Mouse (Mus musculus): ENCODE measurements around the gene Sec63. TPM values are rescaled to one million over a fixed set of nuclear protein-coding genes. Genes with fewer than 3 reads are reported as not detected.

The Sec63 gene
- polyA plus RNA-seq, 1 experiment, result 22.7 TPM

DNA sequence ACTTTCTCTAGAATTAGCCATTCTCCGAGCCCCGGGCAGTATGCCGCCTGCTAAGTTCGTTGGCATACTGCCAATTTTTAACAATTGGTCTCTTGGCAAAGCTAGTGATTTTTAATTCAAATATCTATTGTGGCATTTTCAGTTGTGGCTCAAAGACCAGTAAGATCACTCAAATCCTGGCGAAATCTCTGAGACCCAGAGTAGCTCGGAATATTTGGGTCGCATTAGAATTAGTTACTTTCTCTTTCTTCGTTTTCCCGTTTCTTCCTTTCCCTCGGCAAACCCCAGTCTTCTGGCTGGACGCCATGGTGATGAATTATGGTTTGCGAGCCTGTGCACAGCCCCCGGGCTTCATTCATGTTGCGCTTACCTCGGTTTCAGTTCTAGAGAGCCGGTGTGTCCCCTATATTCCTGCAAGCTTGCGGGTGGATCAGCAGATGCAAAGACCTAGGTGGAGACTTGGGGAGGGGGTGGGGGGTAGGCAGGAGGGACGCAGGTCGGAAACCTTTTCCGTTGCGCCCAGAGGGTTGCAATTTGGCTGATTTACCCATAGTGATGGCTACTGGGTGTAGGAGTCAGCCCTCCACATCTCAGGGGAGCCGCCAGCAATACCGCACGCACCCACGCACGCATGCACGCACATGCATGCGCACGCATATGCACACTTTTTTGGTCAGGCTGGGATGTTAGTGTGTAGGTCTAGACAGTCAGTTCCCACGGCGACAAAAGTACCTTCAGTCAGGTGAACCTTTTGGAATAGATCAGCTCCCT, 102.5 kb downstream of the Sec63 start:
- peak overlapping the region; percentile 20 for H3K4me3 ChIP-seq
- no peak overlapping the region for H3ac ChIP-seq (ENCODE audit: control insufficient read depth, insufficient read length)

GRCm38 (mm10) chr10:42864696-42865095, 103.4 kb downstream of the Sec63 start:
- H3ac ChIP-seq (ENCODE audit: control insufficient read depth, insufficient read length), result no peak overlapping the region
- TF ChIP-seq POLR2A (IDR thresholded peaks at IDR 0.05; ENCODE audit: insufficient read length, low read depth) (no peak), POLR2AphosphoS2 (IDR thresholded peaks at IDR 0.05; ENCODE audit: insufficient read length, low read depth) (no peak), MAX (IDR thresholded peaks at IDR 0.05; ENCODE audit: low read depth) (no peak), SRF (IDR thresholded peaks at IDR 0.05; ENCODE audit: control insufficient read depth, insufficient read length, low read depth) (no peak), CEBPB (IDR thresholded peaks at IDR 0.05; ENCODE audit: insufficient read depth, poor library complexity, severe bottlenecking) (no peak)
- no peak overlapping the region for H3K4me3 ChIP-seq
- no peaks in the 10 kb centered on the region for H3K36me3 ChIP-seq (ENCODE audit: control insufficient read depth, insufficient read depth)
- peak overlapping the region; percentile 98 for H3K4me2 ChIP-seq (ENCODE audit: low read depth)
- no peaks in the 10 kb centered on the region for H3K27me3 ChIP-seq (ENCODE audit: control insufficient read depth, insufficient read depth, insufficient read length)
- H3K79me2 ChIP-seq (ENCODE audit: control insufficient read depth, insufficient read depth), result no peaks in the 10 kb centered on the region

More for the DNA sequence above, 102.5 kb downstream of the Sec63 start:
- Histone ChIP-seq H3K36me3 (ENCODE audit: control insufficient read depth, insufficient read depth) (no peaks in the 10 kb centered on the region), H3K4me2 (ENCODE audit: low read depth) (peak overlapping the region; percentile 98), H3K27me3 (ENCODE audit: control insufficient read depth, insufficient read depth, insufficient read length) (no peaks in the 10 kb centered on the region), H3K79me2 (ENCODE audit: control insufficient read depth, insufficient read depth) (no peaks in the 10 kb centered on the region)
- TF ChIP-seq CEBPB (IDR thresholded peaks at IDR 0.05; ENCODE audit: insufficient read depth, poor library complexity, severe bottlenecking) (no peak), TCF12 (IDR thresholded peaks at IDR 0.05; ENCODE audit: insufficient read depth, poor library complexity, severe bottlenecking) (no peak), MYOD1 (IDR thresholded peaks at IDR 0.05; ENCODE audit: control insufficient read depth in 1 of 3, insufficient read length in 2 of 3, low read depth in 2 of 3) (no peak), TCF3 (IDR thresholded peaks at IDR 0.05; ENCODE audit: insufficient read length, low read depth) (no peak), MYOG (IDR thresholded peaks at IDR 0.05; ENCODE audit: control insufficient read depth in 1 of 3, insufficient read depth in 1 of 3, insufficient read length in 2 of 3, low read depth in 2 of 3) (no peak), E2F4 (IDR thresholded peaks at IDR 0.05; ENCODE audit: insufficient read depth) (no peak), MAX (IDR thresholded peaks at IDR 0.05; ENCODE audit: low read depth) (no peak), USF1 (IDR thresholded peaks at IDR 0.05; ENCODE audit: low read depth) (no peak), SRF (IDR thresholded peaks at IDR 0.05; ENCODE audit: control insufficient read depth, insufficient read length, low read depth) (no peak), POLR2AphosphoS2 (IDR thresholded peaks at IDR 0.05; ENCODE audit: insufficient read length, low read depth) (no peak), POLR2A (IDR thresholded peaks at IDR 0.05; ENCODE audit: insufficient read length, low read depth) (no peak), REST (IDR thresholded peaks at IDR 0.05; ENCODE audit: insufficient read depth, insufficient read length) (no peak)

- Histone ChIP-seq H3K36me3 (ENCODE audit: control insufficient read depth, insufficient read depth) (no peaks in the 10 kb centered on the region), H3K4me2 (ENCODE audit: low read depth) (no peak overlapping the region), H3K4me3 (no peak overlapping the region), H3K79me2 (ENCODE audit: control insufficient read depth, insufficient read depth) (no peaks in the 10 kb centered on the region), H3ac (ENCODE audit: control insufficient read depth, insufficient read length) (no peak overlapping the region), H3K27me3 (ENCODE audit: control insufficient read depth, insufficient read depth, insufficient read length) (no peaks in the 10 kb centered on the region)
- TF ChIP-seq POLR2AphosphoS2 (IDR thresholded peaks at IDR 0.05; ENCODE audit: insufficient read length, low read depth), result no peak
These were observed 107.1 kb downstream of the Sec63 start for GRCm38 (mm10) chr10:42868416-42868815.

- no peak overlapping the region for H3K4me3 ChIP-seq
- H3K27me3 ChIP-seq (ENCODE audit: control insufficient read depth, insufficient read depth, insufficient read length), result no peaks in the 10 kb centered on the region
- no peaks in the 10 kb centered on the region for H3K36me3 ChIP-seq (ENCODE audit: control insufficient read depth, insufficient read depth)
- no peak for TF ChIP-seq MYOD1 (IDR thresholded peaks at IDR 0.05; ENCODE audit: control insufficient read depth in 1 of 3, insufficient read length in 2 of 3, low read depth in 2 of 3)
- no peak for TF ChIP-seq USF1 (IDR thresholded peaks at IDR 0.05; ENCODE audit: low read depth)
- H3K4me2 ChIP-seq (ENCODE audit: low read depth), result no peak overlapping the region
- no peak overlapping the region for H3ac ChIP-seq (ENCODE audit: control insufficient read depth, insufficient read length)
- H3K79me2 ChIP-seq (ENCODE audit: control insufficient read depth, insufficient read depth), result no peaks in the 10 kb centered on the region
These were observed 108.2 kb downstream of the Sec63 start for GRCm38 (mm10) chr10:42869467-42869866.

DNA sequence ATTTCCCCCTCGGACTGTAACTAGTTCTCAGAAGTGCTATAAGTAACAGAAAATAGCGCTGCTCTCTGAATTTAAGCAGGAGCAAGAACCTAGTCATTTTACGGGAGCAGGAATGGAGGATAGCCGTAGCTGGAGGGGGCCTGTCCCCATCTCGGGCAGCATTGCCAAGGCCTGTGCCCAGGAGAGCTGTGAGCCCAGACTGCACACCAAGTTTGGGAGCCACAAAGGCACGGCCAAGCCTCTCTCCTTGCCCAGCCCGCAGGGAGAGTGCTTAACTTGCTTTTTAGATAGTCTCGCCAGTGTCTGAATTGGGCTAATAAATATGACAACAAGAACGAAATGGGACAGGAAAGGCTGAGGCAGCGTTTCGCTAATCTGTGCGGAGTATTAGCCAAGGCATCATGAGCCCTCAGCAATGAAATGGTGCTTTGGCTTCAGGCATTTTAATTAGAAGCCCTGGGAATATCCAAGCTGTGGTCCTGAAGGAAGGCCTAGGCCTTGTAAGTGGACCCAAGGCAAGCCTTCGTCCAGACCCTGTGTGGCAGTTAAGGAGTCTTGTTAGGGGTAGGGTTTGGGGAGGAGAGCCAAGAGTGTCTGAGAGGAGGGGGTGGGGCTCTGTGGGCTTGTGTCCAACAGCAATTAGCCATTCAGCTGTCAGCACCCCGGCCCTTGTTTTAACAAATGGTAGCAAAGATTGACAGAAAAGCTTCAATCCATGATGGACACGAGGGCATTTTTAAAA, 111.1 kb downstream of the Sec63 start:
- Histone ChIP-seq H3ac (ENCODE audit: control insufficient read depth, insufficient read length) (no peak overlapping the region), H3K79me2 (ENCODE audit: control insufficient read depth, insufficient read depth) (no peaks in the 10 kb centered on the region), H3K4me3 (no peak overlapping the region), H3K36me3 (ENCODE audit: control insufficient read depth, insufficient read depth) (no peaks in the 10 kb centered on the region), H3K27me3 (ENCODE audit: control insufficient read depth, insufficient read depth, insufficient read length) (no peaks in the 10 kb centered on the region), H3K4me2 (ENCODE audit: low read depth) (no peak overlapping the region)
- no peak for TF ChIP-seq TCF3 (IDR thresholded peaks at IDR 0.05; ENCODE audit: insufficient read length, low read depth)
- TF ChIP-seq REST (IDR thresholded peaks at IDR 0.05; ENCODE audit: insufficient read depth, insufficient read length), result no peak
- no peak for TF ChIP-seq CEBPB (IDR thresholded peaks at IDR 0.05; ENCODE audit: insufficient read depth, poor library complexity, severe bottlenecking)
- TF ChIP-seq SRF (IDR thresholded peaks at IDR 0.05; ENCODE audit: control insufficient read depth, insufficient read length, low read depth), result no peak
- no peak for TF ChIP-seq E2F4 (IDR thresholded peaks at IDR 0.05; ENCODE audit: insufficient read depth)
- TF ChIP-seq MYOD1 (IDR thresholded peaks at IDR 0.05; ENCODE audit: control insufficient read depth in 1 of 3, insufficient read length in 2 of 3, low read depth in 2 of 3), result no peak
- no peak for TF ChIP-seq POLR2AphosphoS2 (IDR thresholded peaks at IDR 0.05; ENCODE audit: insufficient read length, low read depth)
- no peak for TF ChIP-seq USF1 (IDR thresholded peaks at IDR 0.05; ENCODE audit: low read depth)
- TF ChIP-seq MAX (IDR thresholded peaks at IDR 0.05; ENCODE audit: low read depth), result no peak

All from myocyte (in vitro differentiated cells).